In genomic region chr3:78908196-78908844, GRCm38 (mm10) we compare ENCODE assay signal across 11 mouse cellular contexts.
A peak's percentile ranks its signal among the peaks of the same experiment; 100 is the strongest.
DNase-seq lines count a peak whose midpoint lies in the region; ATAC-seq and TF ChIP-seq lines count a peak whose summit lies in the region.
"Had no signal": no experiment of that assay in that cellular context is flagged by ENCODE, and none has a peak within 500 bp of the region (broad histone marks: within the 10 kb centered on the region; RNA-seq: fewer than 3 reads in every experiment).

No protein-coding gene starts in this region.

- H3K36me3 ChIP-seq in kidney, postnatal 0 days (ENCODE audit: insufficient read depth, low read length): no peaks in the 10 kb centered on the region
- no peaks in the 10 kb centered on the region for H3K36me3 ChIP-seq in kidney, adult 2 months (ENCODE audit: control insufficient read depth, insufficient read depth, low read length)
- H3K36me3 ChIP-seq: limb, embryonic 15.5 days had no signal

- no peak for TF ChIP-seq CTCF in kidney, postnatal 0 days (IDR thresholded peaks at IDR 0.05; ENCODE audit: low read depth)
- TF ChIP-seq CTCF in kidney, adult 2 months (conservative IDR thresholded peaks at IDR 0.05; ENCODE audit: insufficient read depth, insufficient read length, low read depth, low read length): no peak

- H3K4me1 ChIP-seq in kidney, postnatal 0 days (replicated peaks; ENCODE audit: insufficient read depth, low read length): no peaks in the 10 kb centered on the region
- no peaks in the 10 kb centered on the region for H3K4me1 ChIP-seq in kidney, adult 2 months (ENCODE audit: control insufficient read depth, insufficient read depth, low read length)
- H3K4me1 ChIP-seq: limb, embryonic 15.5 days had no signal

- H3K4me3 ChIP-seq in kidney, postnatal 0 days (replicated peaks; ENCODE audit: low read depth, low read length): no peak overlapping the region
- H3K4me3 ChIP-seq in kidney, adult 2 months (ENCODE audit: insufficient read depth, low read depth, low read length): no peak overlapping the region
- H3K4me3 ChIP-seq: limb, embryonic 15.5 days had no signal

- WGBS in kidney, postnatal 0 days: 33% methylated on average over 1 of the region's 1 CpGs
- 49% methylated on average over 1 of the region's 1 CpGs for WGBS in kidney, adult 2 months

- H3K9me3 ChIP-seq in kidney, postnatal 0 days (replicated peaks; ENCODE audit: low read length): no peaks in the 10 kb centered on the region
- H3K9me3 ChIP-seq: limb, embryonic 15.5 days had no signal

- H3K4me2 ChIP-seq in kidney, postnatal 0 days (ENCODE audit: low read length): no peak overlapping the region
- H3K4me2 ChIP-seq: limb, embryonic 15.5 days had no signal

- TF ChIP-seq POLR2A in kidney, adult 2 months (IDR thresholded peaks at IDR 0.05; ENCODE audit: low read depth, low read length): no peak

- DNase-seq in cerebellum, postnatal 25 days: peak; percentile 2 to 11
- no peak for DNase-seq in cerebellum, adult 18-20 months
- peak; percentile 76 for DNase-seq in kidney, postnatal 0 days (ENCODE audit: low spot score)
- no peak for DNase-seq in kidney, adult 2 months
- DNase-seq in right cerebral cortex, postnatal 25 days: peak; percentile 6
- no peak for DNase-seq in right cerebral cortex, postnatal 14 days
- DNase-seq in thymus, postnatal 4 days: no peak
- DNase-seq in testis, postnatal 10 days (ENCODE audit: low spot score): no peak

- H3K27me3 ChIP-seq in kidney, postnatal 0 days (ENCODE audit: insufficient read depth, low read length): no peaks in the 10 kb centered on the region
- no peaks in the 10 kb centered on the region for H3K27me3 ChIP-seq in kidney, adult 2 months (replicated peaks; ENCODE audit: control insufficient read depth, insufficient read depth, low read length)
- H3K27me3 ChIP-seq: limb, embryonic 15.5 days had no signal

- H3K9ac ChIP-seq in kidney, postnatal 0 days (ENCODE audit: low read depth, low read length): no peak overlapping the region
- H3K9ac ChIP-seq: limb, embryonic 15.5 days had no signal

- no peak for ATAC-seq in kidney, postnatal 0 days (replicated peaks; ENCODE audit: low FRiP score, low read depth)
- ATAC-seq: inflammation-experienced regulatory T-cells, adult 6 months; Patski had no signal

- H3K27ac ChIP-seq in kidney, postnatal 0 days: no peak overlapping the region
- H3K27ac ChIP-seq in kidney, adult 2 months (ENCODE audit: insufficient read depth, low read depth, low read length): no peak overlapping the region
- H3K27ac ChIP-seq: limb, embryonic 15.5 days had no signal

Comparison
In these comparisons a context has a peak if more than half of its experiments do, and no peak if none do; other contexts are left out.
1. DNase-seq: peak in cerebellum, postnatal 25 days (2 of 2), kidney, postnatal 0 days (single experiment) and right cerebral cortex, postnatal 25 days (single experiment); none in cerebellum, adult 18-20 months (0 of 2), kidney, adult 2 months (single experiment), right cerebral cortex, postnatal 14 days (single experiment), thymus, postnatal 4 days (single experiment) and testis, postnatal 10 days (single experiment).